Mouse (Mus musculus) midbrain, embryonic 11.5 days (tissue): ENCODE data around the gene Gm3409. TPM values are rescaled to one million over a fixed set of nuclear protein-coding genes. Genes with fewer than 3 reads are reported as not detected.
"Not testable (repeated sequence)": the region's sequence is repeated elsewhere in the genome, so short reads cannot be mapped to it uniquely, and the experiment has no call there.

ENCODE experiments used
- ATAC-seq: fragments of 200-750 bp; cut with Nextera tagmentation; 2 replicates; pipeline ENCODE4 v1.8.0; 2017; ENCODE audit warnings: moderate TSS enrichment, moderate library complexity; ENCODE audit not compliant: low FRiP score
- DNase-seq: peaks from one replicate; pipeline ENCODE4 v3.0.0; 2015; ENCODE audit warnings: low spot score; ENCODE audit errors: missing footprints
- H3K27ac ChIP-seq: fragments of 300-500 bp; sonication (generic); 2 replicates; pipeline ENCODE4 v1.5.1; 2014; ENCODE audit warnings: low read depth, low read length
- H3K27me3 ChIP-seq: fragments of 300-500 bp; sonication (generic); 2 replicates; pipeline ENCODE4 v1.6.1; 2014; ENCODE audit warnings: mild to moderate bottlenecking, low read length, moderate library complexity, mixed read lengths; ENCODE audit not compliant: control insufficient read depth, insufficient read depth
- H3K36me3 ChIP-seq: fragments of 300-500 bp; sonication (generic); 2 replicates; pipeline ENCODE4 v1.6.1; 2014; ENCODE audit warnings: mild to moderate bottlenecking, low read length, moderate library complexity, mixed read lengths; ENCODE audit not compliant: control insufficient read depth, insufficient read depth
- H3K4me1 ChIP-seq: fragments of 300-500 bp; sonication (generic); 2 replicates; pipeline ENCODE4 v1.6.1; 2014; ENCODE audit warnings: low read length; ENCODE audit not compliant: control insufficient read depth, insufficient read depth
- H3K4me2 ChIP-seq: fragments of 300-500 bp; sonication (generic); 2 replicates; pipeline ENCODE4 v1.6.1; 2014; ENCODE audit warnings: mild to moderate bottlenecking, moderate library complexity
- H3K4me3 ChIP-seq: fragments of 300-500 bp; sonication (generic); 2 replicates; pipeline ENCODE4 v1.5.1; 2014; ENCODE audit warnings: low read depth, low read length
- H3K9ac ChIP-seq: fragments of 300-500 bp; sonication (generic); 2 replicates; pipeline ENCODE4 v1.6.1; 2014; ENCODE audit warnings: low read length
- H3K9me3 ChIP-seq: fragments of 300-500 bp; sonication (generic); 2 replicates; pipeline ENCODE4 v1.6.1; 2016; ENCODE audit warnings: low read length; ENCODE audit not compliant: control insufficient read depth
- WGBS: fragments of 180-500 bp; shearing (Covaris S2); extraction: QIAGEN DNeasy Blood & Tissue Kit; methylation state at CpG from one replicate; pipeline ENCODE4 v1.1.7; 2014; 5-methylcytosine and 5-hydroxymethylcytosine counted together
- polyA plus RNA-seq: library from polyadenylated mRNA; unstranded; fragments of >200 nt; fragmentation: Nextera tagmentation; extraction: Ambion mirVana; gene quantifications from 2 replicates; pipeline ENCODE4 v1.2.1, GENCODE M21; 2014

Gene Gm3409
- polyA plus RNA-seq, 1 experiment from 2014 or later = not detected

GRCm38 (mm10) chr5:146570179-146570578 lies 32.7 kb downstream of the Gm3409 start:
- H3K4me2 ChIP-seq, H3K4me3 ChIP-seq, H3K27me3 ChIP-seq, H3K36me3 ChIP-seq, H3K9ac ChIP-seq, ATAC-seq, H3K27ac ChIP-seq, H3K9me3 ChIP-seq, H3K4me1 ChIP-seq, DNase-seq: not testable (repeated sequence)
- 91% methylated on average over 6 of the region's 6 CpGs for WGBS

GRCm38 (mm10) chr5:146571830-146572734 lies 34.6 kb downstream of the Gm3409 start:
- H3K27me3 ChIP-seq, H3K4me1 ChIP-seq, DNase-seq, H3K9me3 ChIP-seq, H3K9ac ChIP-seq, H3K4me3 ChIP-seq, H3K27ac ChIP-seq, H3K36me3 ChIP-seq, ATAC-seq, H3K4me2 ChIP-seq: not testable (repeated sequence)
- WGBS = 75% methylated on average over 6 of the region's 6 CpGs

GRCm38 (mm10) chr5:146572735-146573042 lies 35.2 kb downstream of the Gm3409 start:
- not testable (repeated sequence) for ATAC-seq, H3K9ac ChIP-seq, DNase-seq, H3K4me3 ChIP-seq, H3K27me3 ChIP-seq, H3K36me3 ChIP-seq, H3K27ac ChIP-seq, H3K4me2 ChIP-seq, H3K9me3 ChIP-seq, H3K4me1 ChIP-seq
- 95% methylated on average over 4 of the region's 4 CpGs for WGBS

- ATAC-seq = no peak
Observed at GRCm38 (mm10) chr5:146576668-146577067, 39.2 kb downstream of the Gm3409 start.

GRCm38 (mm10) chr5:146584156-146584477 lies 46.7 kb downstream of the Gm3409 start:
- DNase-seq = peak; percentile 89
- peak overlapping the region; percentile 53 for H3K4me3 ChIP-seq
- H3K27me3 ChIP-seq = peaks cover 36% of the 10 kb centered on the region
- no peak for ATAC-seq
- H3K27ac ChIP-seq = no peak overlapping the region
- H3K9ac ChIP-seq = no peak overlapping the region; the same call in 1 of the 2 replicates
- H3K36me3 ChIP-seq = no peaks in the 10 kb centered on the region
- H3K9me3 ChIP-seq = no peaks in the 10 kb centered on the region
- peaks cover 6% of the 10 kb centered on the region; the same call in 1 of the 2 replicates for H3K4me1 ChIP-seq
- peak overlapping the region; percentile 96 for H3K4me2 ChIP-seq
- 14% methylated on average over 10 of the region's 10 CpGs for WGBS

More at GRCm38 (mm10) chr5:146576668-146577067, 39.2 kb downstream of the Gm3409 start:
- Histone ChIP-seq H3K4me2 (no peak overlapping the region), H3K9ac (no peak overlapping the region), H3K36me3 (no peaks in the 10 kb centered on the region), H3K9me3 (no peaks in the 10 kb centered on the region), H3K4me1 (no peaks in the 10 kb centered on the region), H3K4me3 (no peak overlapping the region), H3K27ac (no peak overlapping the region), H3K27me3 (no peaks in the 10 kb centered on the region)
- 88% methylated on average over 3 of the region's 3 CpGs for WGBS
- DNase-seq = no peak

- DNase-seq = peak; percentile 91
- Histone ChIP-seq H3K27ac (no peak within 1 kb of the TSS), H3K4me3 (peak within 1 kb of the TSS; percentile 53), H3K27me3 (peaks cover 36% of the 10 kb centered on the region), H3K9ac (peak within 1 kb of the TSS; percentile 54), H3K36me3 (no peaks in the 10 kb centered on the region), H3K4me2 (peak within 1 kb of the TSS; percentile 96), H3K9me3 (no peaks in the 10 kb centered on the region), H3K4me1 (peaks cover 6% of the 10 kb centered on the region; the same call in 1 of the 2 replicates)
- peak; percentile 72 for ATAC-seq
- WGBS = under 1% methylated on average over 58 of the region's 64 CpGs
Observed at GRCm38 (mm10) chr5:146584478-146585306, 47.2 kb downstream of the Gm3409 start, which contains the start of gene Gpr12. Gpr12 (minus strand) TSS chr5:146585239.

- H3K27ac ChIP-seq = no peak overlapping the region
- no peaks in the 10 kb centered on the region for H3K9me3 ChIP-seq
- DNase-seq = peak; percentile 88
- H3K9ac ChIP-seq = no peak overlapping the region; the same call in 1 of the 2 replicates
- 20% methylated on average over 10 of the region's 10 CpGs for WGBS
- H3K4me3 ChIP-seq = peak overlapping the region; percentile 53
- peak overlapping the region; percentile 96 for H3K4me2 ChIP-seq
- no peaks in the 10 kb centered on the region for H3K36me3 ChIP-seq
- H3K4me1 ChIP-seq = peaks cover 6% of the 10 kb centered on the region; the same call in 1 of the 2 replicates
- ATAC-seq = no peak
- peaks cover 36% of the 10 kb centered on the region for H3K27me3 ChIP-seq
Observed at GRCm38 (mm10) chr5:146585307-146585651, 47.8 kb downstream of the Gm3409 start.

- H3K4me3 ChIP-seq = no peak overlapping the region
- H3K27ac ChIP-seq = no peak overlapping the region
- peaks cover 39% of the 10 kb centered on the region for H3K27me3 ChIP-seq
- H3K4me1 ChIP-seq = peaks cover 6% of the 10 kb centered on the region; the same call in 1 of the 2 replicates
- no peaks in the 10 kb centered on the region for H3K36me3 ChIP-seq
- H3K4me2 ChIP-seq = no peak overlapping the region
- ATAC-seq (no peak), DNase-seq (no peak)
- 70% methylated on average over 8 of the region's 8 CpGs for WGBS
- H3K9me3 ChIP-seq = no peaks in the 10 kb centered on the region
- no peak overlapping the region for H3K9ac ChIP-seq
Observed at GRCm38 (mm10) chr5:146586357-146587070, 49.1 kb downstream of the Gm3409 start.
